Mouse (Mus musculus): Measurements from ENCODE around the gene Rtp3.

Rtp3 gene

GRCm38 (mm10) chr9:110979411-110979810 lies 11.0 kb downstream of the Rtp3 start:
- no peak for DNase-seq (ENCODE audit: low spot score)

DNA sequence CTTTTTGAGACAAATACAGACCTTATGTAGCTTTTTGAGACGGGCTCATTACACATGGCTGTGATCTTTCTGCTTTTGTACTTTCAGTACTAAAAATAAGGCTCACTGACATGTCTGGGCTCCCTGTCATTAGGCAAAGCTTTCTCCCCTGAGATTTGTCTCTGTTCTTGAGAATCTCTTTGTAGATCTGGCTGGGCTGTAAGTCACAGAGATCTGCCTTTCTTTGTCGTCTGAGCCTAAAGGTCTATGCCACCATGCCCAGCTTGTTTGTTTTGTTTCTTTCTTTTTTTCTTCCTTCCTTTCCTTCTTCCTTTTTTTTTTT lies 24.5 kb downstream of the Rtp3 start:
- DNase-seq (ENCODE audit: low spot score): no peak

DNA sequence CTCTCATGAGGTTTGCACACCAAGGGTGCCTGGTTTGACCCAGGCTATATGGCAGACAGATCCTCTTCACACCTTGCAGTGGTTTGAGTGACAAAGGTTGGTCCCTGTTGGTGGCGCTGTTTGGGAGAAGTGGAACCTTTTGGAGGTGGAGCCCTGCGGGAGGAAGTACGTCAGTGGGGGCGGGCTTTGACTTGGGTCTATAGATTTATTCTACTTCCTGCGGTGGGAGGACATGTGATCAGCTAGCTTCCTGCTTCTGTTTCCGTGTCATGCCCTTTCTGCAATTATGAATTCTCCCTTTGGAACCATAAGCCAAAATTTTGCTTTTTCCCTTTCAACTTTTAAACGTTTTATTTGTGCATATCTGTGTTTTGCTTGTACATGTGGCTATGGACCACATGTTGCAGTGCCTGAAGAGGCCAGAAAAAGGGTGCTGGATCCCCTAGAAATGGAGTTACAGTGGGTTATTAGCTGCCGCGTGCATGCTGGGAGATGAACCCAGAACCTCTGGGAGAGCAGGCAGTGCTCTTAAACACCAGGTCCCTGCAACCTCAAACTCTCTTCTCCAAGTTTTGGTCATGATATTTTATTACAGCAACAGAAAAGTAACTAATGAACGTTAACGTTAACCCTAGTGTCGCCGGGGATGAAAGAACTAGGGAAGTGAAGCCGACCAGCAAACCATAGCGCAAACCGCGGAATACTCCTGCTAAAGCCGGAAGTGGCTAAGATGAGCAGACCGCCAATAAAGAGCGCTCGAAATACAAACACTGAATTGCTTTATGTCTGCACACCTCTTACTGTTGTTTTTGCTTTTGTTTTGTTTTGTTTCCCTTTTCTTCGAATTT lies 25.1 kb downstream of the Rtp3 start:
- no peak for DNase-seq (ENCODE audit: low spot score)

- DNase-seq (ENCODE audit: low spot score): no peak
These were observed 26.7 kb downstream of the Rtp3 start for GRCm38 (mm10) chr9:110963566-110964115.

GRCm38 (mm10) chr9:110961386-110961785 lies 29.0 kb downstream of the Rtp3 start:
- DNase-seq (ENCODE audit: low spot score): no peak

GRCm38 (mm10) chr9:110960230-110961149 lies 29.9 kb downstream of the Rtp3 start:
- no peak for DNase-seq (ENCODE audit: low spot score)

DNA sequence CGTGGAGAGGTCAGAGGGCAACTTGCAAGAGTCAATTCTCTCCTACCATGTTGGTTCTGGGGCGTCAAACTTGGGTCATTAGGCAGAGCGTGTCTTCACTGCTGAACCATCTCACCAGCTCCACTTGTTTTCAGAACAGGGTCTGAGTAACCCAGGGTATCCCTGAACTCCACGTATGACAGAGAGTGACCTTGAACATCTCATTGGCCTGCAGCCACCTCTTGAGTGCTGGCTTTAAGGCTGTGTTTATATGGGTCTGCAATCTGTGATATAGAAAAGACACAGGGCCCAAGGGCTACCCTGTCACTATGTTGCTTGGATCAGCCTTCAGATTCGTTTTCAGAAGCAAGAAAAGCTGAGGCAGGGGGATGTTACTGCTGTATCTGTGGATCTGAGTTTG lies 30.7 kb downstream of the Rtp3 start:
- no peak for DNase-seq (ENCODE audit: low spot score)

DNA sequence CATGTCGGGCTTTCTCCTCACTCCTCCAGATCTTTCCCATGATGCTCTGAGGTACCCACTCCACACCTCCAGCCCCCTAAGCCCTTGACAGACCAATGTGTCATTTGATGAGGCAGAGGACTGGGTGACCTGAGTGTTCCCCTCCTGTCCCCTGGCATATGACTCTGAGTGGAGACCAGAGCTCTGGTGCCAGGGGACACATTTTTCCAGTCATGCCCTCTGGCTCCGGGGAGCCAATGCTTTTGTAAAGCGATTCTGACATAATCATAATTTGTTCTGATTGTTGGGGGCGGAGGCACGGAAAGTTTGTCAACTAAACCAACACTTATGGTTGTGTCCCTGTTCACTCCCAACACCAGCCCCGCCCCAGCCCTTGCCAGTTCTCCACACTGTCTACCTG lies 34.4 kb downstream of the Rtp3 start:
- no peak for DNase-seq (ENCODE audit: low spot score)

- no peak for DNase-seq (ENCODE audit: low spot score)
These were observed 35.5 kb downstream of the Rtp3 start for GRCm38 (mm10) chr9:110954681-110955445.

- peak; percentile 77 for DNase-seq (ENCODE audit: low spot score)
These were observed 36.6 kb downstream of the Rtp3 start for GRCm38 (mm10) chr9:110953550-110954461.

GRCm38 (mm10) chr9:110952931-110953549 lies 37.3 kb downstream of the Rtp3 start:
- no peak for DNase-seq (ENCODE audit: low spot score)

DNA sequence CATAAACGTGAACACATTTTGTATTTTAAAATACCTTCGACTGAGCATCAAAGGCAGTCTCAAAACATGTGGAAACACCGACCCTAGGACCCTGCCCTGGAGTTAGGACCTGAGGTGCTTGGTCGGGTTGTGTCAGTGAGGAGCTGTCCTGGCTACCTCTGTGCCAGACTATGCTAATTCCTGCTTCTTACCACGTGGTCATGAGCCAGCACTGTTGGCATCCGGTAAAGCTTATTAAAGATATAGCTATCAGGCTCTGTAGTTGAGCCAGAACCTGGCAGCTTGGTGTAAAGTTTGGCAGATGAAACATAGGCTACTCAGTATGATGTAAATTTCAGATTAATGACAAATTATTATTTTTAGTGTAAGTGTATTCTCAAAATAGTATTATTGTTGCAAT lies 38.0 kb downstream of the Rtp3 start:
- no peak for DNase-seq (ENCODE audit: low spot score)

DNA sequence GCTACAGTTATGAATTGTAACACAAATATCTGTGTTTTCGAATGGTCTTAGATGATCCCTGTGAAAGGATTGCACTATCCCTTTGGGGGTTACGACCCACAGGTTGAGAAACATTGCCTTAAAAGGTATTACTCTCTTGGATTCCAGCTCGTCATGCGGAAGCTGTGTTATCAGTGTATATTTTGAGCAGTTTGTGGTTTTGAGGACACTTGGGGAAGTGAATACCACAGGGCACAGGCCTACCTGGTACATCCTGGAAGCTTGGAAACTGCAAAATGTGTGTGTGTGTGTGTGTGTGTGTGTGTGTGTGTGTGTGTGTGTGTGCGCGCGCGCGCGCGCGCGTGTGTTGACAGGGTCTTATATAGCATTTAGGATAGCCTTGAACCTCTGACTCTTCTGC lies 38.5 kb downstream of the Rtp3 start:
- no peak for DNase-seq (ENCODE audit: low spot score)

GRCm38 (mm10) chr9:110951397-110951796 lies 39.0 kb downstream of the Rtp3 start, which contains the start of gene Lrrc2:
Gene Lrrc2 (plus strand): TSS chr9:110951545.
- no peak for DNase-seq (ENCODE audit: low spot score)

DNA sequence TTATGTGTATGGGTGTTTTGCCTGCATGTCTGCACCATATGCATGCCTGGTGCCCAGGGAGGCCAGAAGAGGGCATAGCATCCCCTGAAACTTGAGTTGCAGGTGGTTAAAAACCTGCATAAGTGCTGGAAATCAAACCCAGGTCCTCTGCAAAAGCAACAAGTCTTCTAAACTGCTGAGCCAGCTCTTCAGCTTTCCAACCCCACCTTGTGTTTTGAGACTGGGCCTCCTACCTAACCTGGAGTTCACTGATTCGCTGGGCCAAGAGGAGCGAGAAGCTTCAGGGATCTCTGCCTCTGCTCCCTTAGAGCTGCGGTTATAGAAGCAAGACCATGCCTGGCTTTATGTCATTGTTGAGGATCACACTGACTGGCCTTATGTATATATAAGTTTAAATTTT lies 40.3 kb downstream of the Rtp3 start:
- no peak for DNase-seq (ENCODE audit: low spot score)

DNA sequence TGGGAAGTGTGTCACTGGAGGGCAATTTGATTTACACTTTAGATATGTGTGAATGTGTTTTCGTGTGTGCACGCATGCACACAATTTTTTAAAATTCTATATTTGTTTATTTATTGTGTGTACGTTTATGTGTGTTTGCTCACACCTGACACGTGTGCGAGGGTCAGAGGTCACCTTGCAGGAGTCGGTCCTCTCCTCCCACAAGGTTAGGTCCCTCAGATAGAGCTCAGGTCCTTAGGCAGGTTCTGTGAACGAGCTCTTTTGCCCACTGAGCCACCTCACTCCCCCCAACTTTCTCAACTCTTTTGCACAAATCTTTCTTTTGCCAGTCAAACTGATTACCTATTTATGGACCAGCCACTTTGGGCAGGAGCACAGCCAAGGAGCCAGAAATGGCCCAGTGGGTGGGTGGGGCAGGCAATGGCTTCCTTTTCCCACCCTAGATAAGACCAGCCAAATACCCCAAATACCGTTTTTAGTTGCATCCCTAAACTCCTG lies 41.5 kb downstream of the Rtp3 start:
- DNase-seq (ENCODE audit: low spot score): no peak

DNA sequence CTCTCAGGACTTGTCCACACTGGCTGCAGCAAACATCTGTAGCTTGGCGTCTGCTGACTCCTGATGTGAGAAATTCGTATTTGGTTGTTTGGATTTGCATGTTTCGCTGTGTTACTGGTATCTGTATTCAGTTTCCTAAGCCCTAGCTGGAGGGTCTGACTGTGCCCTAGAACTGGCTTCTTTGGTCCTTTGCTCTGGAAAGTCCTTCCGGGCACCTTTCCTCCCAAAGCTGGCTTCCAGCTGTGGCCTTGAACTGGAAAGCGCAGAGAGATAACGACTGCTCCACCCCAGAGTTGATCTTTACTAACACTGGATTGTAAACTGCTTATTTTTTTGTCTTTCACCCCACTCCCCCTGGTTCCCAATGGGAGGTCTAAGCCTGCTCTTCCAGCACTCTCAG lies 42.5 kb downstream of the Rtp3 start:
- no peak for DNase-seq (ENCODE audit: low spot score)

DNA sequence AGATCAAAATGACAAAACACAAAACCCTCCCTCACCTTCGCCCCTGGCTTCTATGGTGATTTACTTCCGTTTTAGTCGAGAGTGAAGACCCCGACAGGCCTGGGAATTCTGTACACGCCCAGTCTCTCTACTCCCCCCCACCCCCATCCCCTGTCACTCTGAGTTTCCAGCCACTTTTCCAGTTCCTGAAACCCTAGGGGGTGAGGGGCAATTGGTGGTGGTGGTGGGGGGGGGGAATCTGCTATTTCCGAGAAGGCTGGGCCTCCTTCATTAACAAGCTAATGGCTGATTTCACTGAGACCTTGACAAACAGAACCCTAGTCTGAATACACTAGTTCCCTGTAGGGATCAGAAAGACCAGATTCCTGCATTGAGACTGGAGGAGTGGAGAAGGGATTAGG lies 43.1 kb downstream of the Rtp3 start:
- DNase-seq (ENCODE audit: low spot score): no peak

GRCm38 (mm10) chr9:110946548-110947044 lies 43.8 kb downstream of the Rtp3 start:
- DNase-seq (ENCODE audit: low spot score): peak; percentile 66

DNA sequence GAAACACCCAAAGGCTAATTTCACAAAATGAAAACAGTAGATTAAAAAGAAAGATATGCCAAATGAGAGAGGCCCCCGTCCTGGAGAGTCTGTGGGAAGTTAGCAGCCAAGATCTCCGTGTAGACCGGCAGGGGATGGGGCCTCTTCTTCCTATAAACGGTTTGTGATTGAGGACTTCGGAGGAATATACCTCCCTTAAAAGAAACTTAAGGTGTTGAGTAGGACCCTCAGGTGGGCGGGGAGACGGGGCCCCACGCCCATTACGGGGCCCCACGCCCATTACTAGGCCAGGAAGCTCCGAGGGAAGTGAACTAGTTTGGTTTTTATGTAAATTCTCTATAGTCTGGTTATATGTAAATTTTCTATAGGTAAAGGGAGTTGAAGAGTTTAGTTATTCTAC lies 44.5 kb downstream of the Rtp3 start, which contains the start of gene Tdgf1:
Gene Tdgf1, minus strand, starts transcription at position 233 of the 400 bp plus-strand sequence.
- no peak for DNase-seq (ENCODE audit: low spot score)
